Mouse (Mus musculus): ENCODE measurements around the gene Rbm47. TPM values are rescaled to one million over a fixed set of nuclear protein-coding genes. Genes with fewer than 3 reads are reported as not detected.

The Rbm47 gene
- polyA plus RNA-seq, 1 experiment, result 1.1 TPM

- H3K4me3 ChIP-seq (ENCODE audit: insufficient read depth, low read length), result no peak overlapping the region
- TF ChIP-seq CTCF (IDR thresholded peaks at IDR 0.05; ENCODE audit: borderline replicate concordance, insufficient read depth, low read length) (no peak), POLR2A (IDR thresholded peaks at IDR 0.05; ENCODE audit: low read depth, low read length) (no peak)
- no peak overlapping the region for H3K27ac ChIP-seq (ENCODE audit: insufficient read depth, low read length)
- H3K4me1 ChIP-seq (ENCODE audit: control insufficient read depth, insufficient read depth, low read length), result peaks cover 2% of the 10 kb centered on the region; the same call in 1 of the 2 replicates
Observed at GRCm38 (mm10) chr5:66082229-66082572, 90.7 kb downstream of the Rbm47 start.

DNA sequence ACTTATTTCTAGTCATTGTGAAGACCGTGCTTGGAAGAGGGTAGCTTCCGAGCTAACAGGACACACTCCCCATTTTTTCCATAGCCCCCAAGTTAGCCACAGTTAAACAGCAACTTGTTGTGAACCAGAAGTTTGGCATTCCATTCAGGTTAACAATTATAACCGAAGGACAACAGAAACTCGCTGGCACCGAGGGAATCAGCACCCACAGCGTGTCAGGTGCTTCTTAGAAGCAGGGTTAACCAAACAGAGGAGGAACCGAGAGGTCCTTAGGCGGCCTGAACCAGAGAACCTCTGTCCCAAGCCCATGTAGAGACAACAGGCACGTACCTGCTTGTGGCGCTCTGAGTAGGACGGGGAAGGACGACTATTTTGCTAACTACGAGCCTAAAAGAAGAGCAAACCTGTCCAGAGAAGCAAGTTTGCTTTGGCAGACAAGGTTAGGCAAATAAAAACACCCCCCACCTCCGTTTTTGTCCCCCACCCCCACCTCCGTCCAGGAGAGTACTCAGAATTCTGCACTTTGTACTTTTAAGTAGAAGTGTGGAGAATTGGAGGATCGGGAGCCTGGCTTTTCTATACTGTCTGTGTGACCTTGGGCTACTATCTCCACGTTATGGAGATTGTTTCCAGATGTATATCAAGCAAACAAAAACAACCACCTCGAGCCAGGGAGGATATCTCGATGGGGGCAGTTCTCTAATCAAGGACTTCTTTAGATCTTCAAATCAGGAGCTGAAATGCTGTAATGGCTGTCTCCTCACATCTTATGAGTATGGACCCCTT lies 91.3 kb downstream of the Rbm47 start:
- H3K4me3 ChIP-seq (ENCODE audit: insufficient read depth, low read length), result no peak overlapping the region
- H3K27ac ChIP-seq (ENCODE audit: insufficient read depth, low read length), result no peak overlapping the region
- H3K4me1 ChIP-seq (ENCODE audit: control insufficient read depth, insufficient read depth, low read length), result peaks cover 2% of the 10 kb centered on the region; the same call in 1 of the 2 replicates
- TF ChIP-seq CTCF (IDR thresholded peaks at IDR 0.05; ENCODE audit: borderline replicate concordance, insufficient read depth, low read length) (no peak), POLR2A (IDR thresholded peaks at IDR 0.05; ENCODE audit: low read depth, low read length) (no peak)

DNA sequence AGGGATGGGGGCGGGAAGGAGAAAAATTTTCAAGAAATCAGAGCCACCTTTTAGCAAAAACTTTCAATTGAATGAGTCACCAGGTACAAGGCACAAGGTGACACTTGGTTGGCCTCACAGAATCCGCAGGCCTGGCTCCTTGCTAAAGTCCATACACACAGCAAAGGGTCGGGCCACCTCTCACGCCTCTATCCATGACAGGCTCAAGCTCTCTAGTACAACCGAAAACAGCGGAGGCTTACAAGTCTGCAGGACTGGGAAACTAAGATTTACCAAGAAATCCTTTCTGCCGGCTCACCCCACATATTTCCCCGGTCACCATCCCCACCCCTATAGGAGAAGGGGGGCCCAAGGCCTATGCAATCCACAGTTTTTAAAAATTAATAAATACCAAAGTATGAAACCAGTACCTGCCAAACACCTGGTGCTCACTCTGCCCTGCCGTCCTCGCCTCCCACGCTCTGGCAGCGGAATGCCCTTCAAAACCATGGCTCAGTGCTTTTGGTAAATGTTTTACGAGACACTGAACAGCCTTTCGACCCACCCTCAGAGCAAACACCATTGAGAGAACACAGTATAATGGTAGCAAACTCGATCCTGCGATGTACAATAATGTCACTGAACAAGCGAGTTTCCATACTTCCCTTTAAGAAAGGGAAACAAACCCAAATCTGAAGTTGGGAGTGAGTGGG lies 92.2 kb downstream of the Rbm47 start:
- no peak for TF ChIP-seq POLR2A (IDR thresholded peaks at IDR 0.05; ENCODE audit: low read depth, low read length)
- no peak for TF ChIP-seq CTCF (IDR thresholded peaks at IDR 0.05; ENCODE audit: borderline replicate concordance, insufficient read depth, low read length)
- Histone ChIP-seq H3K4me1 (ENCODE audit: control insufficient read depth, insufficient read depth, low read length) (peaks cover 2% of the 10 kb centered on the region; the same call in 1 of the 2 replicates), H3K27ac (ENCODE audit: insufficient read depth, low read length) (no peak overlapping the region), H3K4me3 (ENCODE audit: insufficient read depth, low read length) (no peak overlapping the region)

- Histone ChIP-seq H3K4me3 (ENCODE audit: insufficient read depth, low read length) (no peak overlapping the region), H3K27ac (ENCODE audit: insufficient read depth, low read length) (no peak overlapping the region), H3K4me1 (ENCODE audit: control insufficient read depth, insufficient read depth, low read length) (no peaks in the 10 kb centered on the region)
- no peak for TF ChIP-seq POLR2A (IDR thresholded peaks at IDR 0.05; ENCODE audit: low read depth, low read length)
- no peak for TF ChIP-seq CTCF (IDR thresholded peaks at IDR 0.05; ENCODE audit: borderline replicate concordance, insufficient read depth, low read length)
Observed at GRCm38 (mm10) chr5:66079358-66080179, 93.3 kb downstream of the Rbm47 start.

DNA sequence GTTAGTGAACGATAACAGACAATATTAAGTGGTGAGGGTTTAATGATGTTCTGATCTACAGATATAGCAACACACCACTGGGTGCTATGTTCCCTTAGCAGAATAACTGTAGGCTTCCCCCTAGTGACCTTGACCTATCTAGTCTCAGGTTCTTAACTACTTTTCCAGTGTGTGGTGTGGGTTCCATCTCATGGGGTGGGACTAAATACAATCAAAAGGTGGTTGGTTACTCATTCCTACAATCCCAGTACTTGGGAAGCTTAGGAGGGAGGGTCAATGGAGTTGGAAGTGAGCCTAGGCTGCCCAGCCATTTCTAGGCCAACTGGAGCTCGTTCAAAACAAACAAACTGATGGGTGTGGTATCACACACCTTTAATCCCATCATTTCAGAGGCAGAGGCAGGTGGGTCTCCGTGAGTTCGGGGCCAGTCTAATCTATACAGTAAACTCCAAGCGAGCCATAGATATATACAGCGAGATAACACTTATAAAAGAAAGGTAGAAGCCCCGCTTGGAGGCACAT lies 94.4 kb downstream of the Rbm47 start:
- TF ChIP-seq CTCF (IDR thresholded peaks at IDR 0.05; ENCODE audit: borderline replicate concordance, insufficient read depth, low read length) (no peak), POLR2A (IDR thresholded peaks at IDR 0.05; ENCODE audit: low read depth, low read length) (no peak)
- H3K27ac ChIP-seq (ENCODE audit: insufficient read depth, low read length), result no peak overlapping the region
- no peak overlapping the region for H3K4me3 ChIP-seq (ENCODE audit: insufficient read depth, low read length)
- no peaks in the 10 kb centered on the region for H3K4me1 ChIP-seq (ENCODE audit: control insufficient read depth, insufficient read depth, low read length)

- TF ChIP-seq POLR2A (IDR thresholded peaks at IDR 0.05; ENCODE audit: low read depth, low read length) (no peak), CTCF (IDR thresholded peaks at IDR 0.05; ENCODE audit: borderline replicate concordance, insufficient read depth, low read length) (no peak)
- no peak overlapping the region for H3K27ac ChIP-seq (ENCODE audit: insufficient read depth, low read length)
- H3K4me3 ChIP-seq (ENCODE audit: insufficient read depth, low read length), result no peak overlapping the region
- H3K4me1 ChIP-seq (ENCODE audit: control insufficient read depth, insufficient read depth, low read length), result no peaks in the 10 kb centered on the region
Observed at GRCm38 (mm10) chr5:66077416-66077815, 95.5 kb downstream of the Rbm47 start.

- TF ChIP-seq CTCF (IDR thresholded peaks at IDR 0.05; ENCODE audit: borderline replicate concordance, insufficient read depth, low read length), result no peak
- TF ChIP-seq POLR2A (IDR thresholded peaks at IDR 0.05; ENCODE audit: low read depth, low read length), result no peak
- Histone ChIP-seq H3K4me1 (ENCODE audit: control insufficient read depth, insufficient read depth, low read length) (no peaks in the 10 kb centered on the region), H3K4me3 (ENCODE audit: insufficient read depth, low read length) (no peak overlapping the region)
Observed at GRCm38 (mm10) chr5:66076685-66077301, 96.1 kb downstream of the Rbm47 start.

GRCm38 (mm10) chr5:66075906-66076305 lies 97.0 kb downstream of the Rbm47 start:
- H3K4me1 ChIP-seq (ENCODE audit: control insufficient read depth, insufficient read depth, low read length), result no peaks in the 10 kb centered on the region
- H3K27ac ChIP-seq (ENCODE audit: insufficient read depth, low read length), result no peak overlapping the region
- TF ChIP-seq CTCF (IDR thresholded peaks at IDR 0.05; ENCODE audit: borderline replicate concordance, insufficient read depth, low read length), result no peak
- no peak for TF ChIP-seq POLR2A (IDR thresholded peaks at IDR 0.05; ENCODE audit: low read depth, low read length)
- no peak overlapping the region for H3K4me3 ChIP-seq (ENCODE audit: insufficient read depth, low read length)

More at GRCm38 (mm10) chr5:66076685-66077301, 96.1 kb downstream of the Rbm47 start:
- no peak overlapping the region for H3K27ac ChIP-seq (ENCODE audit: insufficient read depth, low read length)

- Histone ChIP-seq H3K4me1 (ENCODE audit: control insufficient read depth, insufficient read depth, low read length) (no peaks in the 10 kb centered on the region), H3K4me3 (ENCODE audit: insufficient read depth, low read length) (no peak overlapping the region), H3K27ac (ENCODE audit: insufficient read depth, low read length) (no peak overlapping the region)
- TF ChIP-seq CTCF (IDR thresholded peaks at IDR 0.05; ENCODE audit: borderline replicate concordance, insufficient read depth, low read length), result no peak
- no peak for TF ChIP-seq POLR2A (IDR thresholded peaks at IDR 0.05; ENCODE audit: low read depth, low read length)
Observed at GRCm38 (mm10) chr5:66075032-66075488, 97.9 kb downstream of the Rbm47 start.

Data from embryonic fibroblast, embryonic 13.5 days (primary cell).